Mouse (Mus musculus) spleen, adult 2 months (tissue): ENCODE data around the gene Zfp14. TPM values are rescaled to one million over a fixed set of nuclear protein-coding genes. Genes with fewer than 3 reads are reported as not detected.

ENCODE experiments used
- DNase-seq, 2 experiments: peaks; one replicate each; pipeline versions ENCODE4 v3.0.0 to v3.0.0-alpha.2; 2012 to 2021; ENCODE audit warnings: low spot score in 2 of 2, low read depth in 1 of 2
- H3K27ac ChIP-seq: fragments of 200-500 bp; 2 replicates; pipeline ENCODE4 v1.5.1; 2012; ENCODE audit warnings: low read length, inconsistent platforms; ENCODE audit not compliant: insufficient read depth
- H3K27me3 ChIP-seq: fragments of 200-500 bp; 2 replicates; pipeline ENCODE4 v1.6.1; 2012; ENCODE audit warnings: mild to moderate bottlenecking, moderate library complexity, low read length, inconsistent platforms; ENCODE audit not compliant: control insufficient read depth, insufficient read depth
- H3K36me3 ChIP-seq: fragments of 200-500 bp; 2 replicates; pipeline ENCODE4 v1.6.1; 2012; ENCODE audit warnings: mild to moderate bottlenecking, low read length, inconsistent platforms; ENCODE audit not compliant: control insufficient read depth, insufficient read depth
- H3K4me1 ChIP-seq: fragments of 200-500 bp; 2 replicates; pipeline ENCODE4 v1.6.1; 2011; ENCODE audit warnings: inconsistent platforms; ENCODE audit not compliant: control insufficient read depth, insufficient read depth, insufficient read length
- H3K4me3 ChIP-seq: fragments of 200-500 bp; 2 replicates; pipeline ENCODE4 v1.5.1; 2011; ENCODE audit warnings: mild to moderate bottlenecking, inconsistent platforms; ENCODE audit not compliant: insufficient read depth, insufficient read length; ENCODE audit errors: extremely low read depth
- CTCF ChIP-seq: fragments of 200-500 bp; IDR thresholded peaks from 2 replicates; pipeline ENCODE4 v1.5.1; 2011; ENCODE audit warnings: mild to moderate bottlenecking, inconsistent platforms; ENCODE audit not compliant: insufficient read depth, insufficient read length, insufficient replicate concordance; ENCODE audit errors: extremely low read depth
- POLR2A ChIP-seq: fragments of 200-500 bp; IDR thresholded peaks from 2 replicates; pipeline ENCODE4 v1.6.1; 2011; ENCODE audit warnings: low read depth, low read length, inconsistent platforms
- WGBS: fragments of 180-500 bp; shearing (Covaris S2); methylation state at CpG from one replicate; pipeline ENCODE4 v1.1.7; 2018; 5-methylcytosine and 5-hydroxymethylcytosine counted together
- polyA plus RNA-seq: library from polyadenylated mRNA; depleted of rRNA; stranded (reverse); fragments of >200 nt; gene quantifications from 2 replicates; pipeline ENCODE4 v1.2.3, GENCODE M21; 2012

Gene Zfp14
- polyA plus RNA-seq, 1 experiment = 1.1 TPM

DNA sequence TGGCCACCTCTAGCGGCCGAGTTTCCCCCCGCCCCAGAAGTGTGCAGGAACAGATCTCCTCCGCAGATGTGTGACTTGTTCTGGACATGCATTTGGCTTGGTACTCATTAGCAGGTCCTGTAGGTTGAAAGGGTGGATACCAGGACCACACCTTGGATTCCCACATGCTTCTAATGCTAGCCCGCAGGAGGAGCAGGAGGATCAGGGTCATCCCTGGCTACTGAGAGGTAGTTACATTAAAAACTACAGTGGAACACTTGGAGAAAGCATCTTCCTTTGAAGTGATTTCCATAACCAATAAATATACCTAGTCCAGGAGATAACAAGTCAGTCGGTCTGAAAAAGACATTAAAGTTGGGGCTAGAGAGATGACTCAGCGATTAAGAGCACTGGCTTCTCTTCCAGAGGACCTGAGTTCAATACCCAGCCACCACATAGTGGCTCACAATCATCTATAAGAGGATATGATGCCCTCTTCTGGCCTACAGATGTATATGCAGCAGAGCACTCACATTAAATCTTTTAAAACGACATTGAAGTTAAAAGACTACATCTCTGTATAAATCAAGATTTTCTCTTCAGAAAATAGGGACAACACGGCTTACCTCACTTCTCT lies 39.9 kb upstream of the Zfp14 start:
- no peak for TF ChIP-seq CTCF
- no peak for TF ChIP-seq POLR2A
- Histone ChIP-seq H3K4me3 (peak overlapping the region; percentile 40), H3K36me3 (no peaks in the 10 kb centered on the region), H3K27me3 (no peaks in the 10 kb centered on the region), H3K4me1 (peaks cover 2% of the 10 kb centered on the region; the same call in 1 of the 2 replicates), H3K27ac (no peak overlapping the region)
- WGBS = 5% methylated on average over 9 of the region's 9 CpGs
- no peak for DNase-seq

DNA sequence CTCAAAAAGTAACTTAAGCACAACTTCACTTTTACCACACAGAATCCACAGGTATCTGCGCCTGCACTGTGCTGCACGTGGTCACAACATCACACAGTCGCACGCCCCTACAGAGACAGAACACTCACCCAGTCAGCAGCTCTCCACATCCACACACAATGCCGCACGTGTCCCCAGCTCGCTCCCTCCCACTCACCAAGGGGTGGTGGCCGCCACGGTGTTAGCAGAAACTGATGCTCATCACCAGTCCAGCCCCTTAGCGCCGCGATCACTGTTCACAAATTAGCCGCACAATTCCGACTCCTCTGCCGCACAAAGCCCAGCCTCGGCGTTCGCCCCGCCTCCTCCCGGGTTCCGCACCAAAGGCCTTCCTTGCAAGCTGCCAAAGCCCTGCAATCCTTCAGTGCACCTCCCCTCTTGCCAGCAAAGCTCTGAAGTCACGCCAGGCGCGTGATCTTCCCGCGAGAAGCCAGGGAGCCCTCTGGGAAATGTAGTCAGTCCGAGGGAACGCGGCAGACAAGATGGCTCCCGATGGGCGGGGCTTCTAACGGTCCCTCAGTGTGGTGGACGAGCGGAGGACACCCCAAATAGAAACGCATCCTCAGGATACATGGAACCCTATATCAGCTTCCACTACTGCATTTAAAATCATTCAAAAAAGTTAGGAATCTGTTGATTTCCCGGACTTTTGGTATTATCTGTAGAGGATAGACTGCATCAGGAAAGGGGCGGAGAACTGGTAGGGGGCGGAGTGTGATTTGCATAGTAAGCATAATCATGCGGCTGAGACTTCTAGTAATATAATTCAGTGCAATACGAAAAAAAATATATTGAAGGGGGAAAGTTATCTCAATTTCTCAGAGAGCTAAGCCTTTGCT lies 39.2 kb upstream of the Zfp14 start, which contains the start of the genes Gm26920 and Zfp566:
TSS of gene Gm26920 (minus strand) at position 319 of the 878 bp plus-strand sequence.
TSS of gene Zfp566 (minus strand) at position 436 of the 878 bp plus-strand sequence.
- Histone ChIP-seq H3K4me3 (peak within 1 kb of the TSS; percentile 82), H3K27me3 (no peaks in the 10 kb centered on the region), H3K4me1 (peaks cover 2% of the 10 kb centered on the region; the same call in 1 of the 2 replicates), H3K36me3 (peaks cover 2% of the 10 kb centered on the region), H3K27ac (peak within 1 kb of the TSS; percentile 49)
- DNase-seq = peak; percentile 94 to 97
- WGBS = under 1% methylated on average over 40 of the region's 40 CpGs
- TF ChIP-seq CTCF (no peak), POLR2A (no peak)

DNA sequence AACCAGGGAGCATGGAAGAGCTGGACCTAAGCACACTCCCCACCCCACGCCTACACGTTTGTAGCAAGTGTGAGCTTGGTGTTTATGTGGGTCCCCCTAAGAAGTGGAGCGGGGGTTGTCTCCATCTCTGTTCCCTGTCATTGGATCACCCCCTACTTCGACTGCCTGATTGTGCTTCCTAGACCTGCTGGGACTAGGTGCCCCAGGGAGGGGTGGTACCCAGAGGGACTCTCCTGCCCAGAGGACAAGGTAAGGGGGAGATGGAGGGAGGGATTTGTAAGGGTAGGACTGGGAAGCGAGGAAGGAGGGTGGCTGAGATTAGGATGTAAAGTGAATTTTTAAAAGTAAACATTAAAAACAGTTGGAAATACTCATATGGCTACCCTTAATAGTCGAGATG lies 38.2 kb upstream of the Zfp14 start:
- no peak for TF ChIP-seq CTCF
- TF ChIP-seq POLR2A = no peak
- DNase-seq = no peak
- Histone ChIP-seq H3K4me3 (no peak overlapping the region), H3K27ac (no peak overlapping the region), H3K4me1 (peaks cover 2% of the 10 kb centered on the region; the same call in 1 of the 2 replicates), H3K27me3 (no peaks in the 10 kb centered on the region), H3K36me3 (peaks cover 3% of the 10 kb centered on the region)
- 35% methylated on average over 6 of the region's 6 CpGs for WGBS

DNA sequence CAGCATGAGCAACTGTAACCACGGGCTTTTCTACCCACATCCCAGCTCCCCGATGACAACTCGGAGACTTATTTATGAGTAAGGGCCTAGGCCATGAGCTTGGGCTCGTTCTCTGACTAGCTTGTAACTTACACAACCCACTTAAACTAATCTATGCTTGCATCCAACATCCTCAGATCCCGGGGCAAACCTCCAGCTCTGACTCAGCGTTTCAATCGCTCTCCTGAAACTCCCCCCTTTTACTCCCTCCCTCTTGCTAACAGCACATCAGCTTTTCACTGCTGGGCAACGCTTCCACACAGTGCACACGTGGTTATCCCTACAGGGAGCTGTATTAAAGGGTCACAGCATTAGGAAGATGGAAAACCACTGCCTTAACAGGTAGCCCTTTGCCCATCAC lies 35.3 kb upstream of the Zfp14 start:
- H3K27me3 ChIP-seq = no peaks in the 10 kb centered on the region
- TF ChIP-seq CTCF (no peak), POLR2A (no peak)
- peaks cover 2% of the 10 kb centered on the region; the same call in 1 of the 2 replicates for H3K4me1 ChIP-seq
- peaks cover 3% of the 10 kb centered on the region for H3K36me3 ChIP-seq
- H3K4me3 ChIP-seq = no peak overlapping the region
- no peak overlapping the region for H3K27ac ChIP-seq
- WGBS = 62% methylated on average over 9 of the region's 9 CpGs
- DNase-seq = no peak

DNA sequence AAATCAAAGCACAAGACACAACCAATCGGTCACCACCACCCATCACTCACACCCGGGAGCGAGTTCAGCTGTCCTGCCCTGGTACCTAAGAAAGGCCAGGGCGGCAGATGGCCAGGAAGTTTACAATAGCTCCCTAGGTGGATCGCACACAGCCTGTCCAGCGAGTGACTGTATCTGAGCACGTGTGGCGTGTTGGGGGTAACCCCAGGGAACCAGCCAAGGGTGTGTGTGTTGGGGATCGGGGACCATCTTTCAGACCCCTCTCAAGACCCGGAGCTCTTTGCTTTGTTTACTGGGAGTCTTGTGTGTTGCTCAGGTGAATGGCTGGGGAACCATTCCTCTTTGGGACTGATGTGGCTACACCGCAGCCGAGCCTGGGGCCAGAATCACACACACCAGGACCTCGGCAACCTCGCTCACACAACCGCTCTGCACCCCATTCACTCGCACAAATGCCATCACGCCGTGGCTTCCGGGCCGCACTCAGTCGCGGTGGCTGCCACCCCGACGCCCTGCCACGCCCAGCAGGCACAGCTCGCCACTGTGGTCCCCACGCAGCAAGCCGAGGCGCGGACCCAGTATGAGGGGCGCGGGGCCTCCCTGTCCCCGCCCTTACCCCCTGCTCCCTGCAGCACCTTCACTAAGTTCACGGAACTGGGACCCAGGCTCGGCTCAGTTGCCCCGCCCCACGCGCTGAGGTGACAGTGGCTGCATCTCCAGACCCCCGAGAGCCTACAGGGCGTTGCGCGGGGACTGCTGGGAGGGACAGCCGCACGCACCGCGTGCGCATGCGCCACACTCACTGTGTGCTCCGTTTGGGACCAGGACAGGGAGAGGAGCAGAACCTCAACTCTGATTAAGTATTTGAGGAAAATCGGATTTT lies 21.2 kb upstream of the Zfp14 start, which contains the start of gene Zfp82:
TSS of gene Zfp82 (minus strand) at position 755 of the 883 bp plus-strand sequence.
- peak within 1 kb of the TSS; percentile 86 for H3K27ac ChIP-seq
- TF ChIP-seq POLR2A = peak; percentile 52
- TF ChIP-seq CTCF = no peak
- H3K27me3 ChIP-seq = no peaks in the 10 kb centered on the region
- H3K36me3 ChIP-seq = peaks cover 5% of the 10 kb centered on the region
- H3K4me3 ChIP-seq = peak within 1 kb of the TSS; percentile 99
- peak in 1 of 2 experiments; percentile 82 for DNase-seq
- 1% methylated on average over 50 of the region's 50 CpGs for WGBS
- H3K4me1 ChIP-seq = peaks cover 2% of the 10 kb centered on the region; the same call in 1 of the 2 replicates

DNA sequence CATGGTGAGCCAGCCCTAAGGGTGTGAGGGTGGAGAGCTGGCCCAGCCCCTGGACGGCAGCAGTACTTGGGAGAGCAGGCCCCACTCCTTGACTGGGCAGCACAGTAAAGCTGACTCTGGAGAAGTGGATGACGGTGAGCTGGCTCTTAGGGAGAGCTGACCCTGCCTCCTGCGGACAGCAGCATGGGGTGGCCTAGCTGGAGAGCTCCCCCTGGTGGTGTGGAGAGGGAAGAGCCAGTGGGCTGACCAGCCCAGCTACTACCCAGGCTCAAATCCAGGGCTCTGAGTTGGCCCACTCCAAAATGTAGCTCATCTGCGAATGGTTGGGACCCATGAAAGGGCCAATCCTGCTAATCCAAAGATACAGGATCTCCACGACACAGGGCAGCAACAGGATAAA lies 13.4 kb upstream of the Zfp14 start:
- DNase-seq = no peak
- WGBS = 87% methylated on average over 5 of the region's 5 CpGs
- H3K27me3 ChIP-seq = no peaks in the 10 kb centered on the region

More for the DNA sequence above, 13.4 kb upstream of the Zfp14 start:
- H3K4me1 ChIP-seq = no peaks in the 10 kb centered on the region
- no peak overlapping the region for H3K27ac ChIP-seq
- no peak overlapping the region for H3K4me3 ChIP-seq
- H3K36me3 ChIP-seq = peaks cover 16% of the 10 kb centered on the region
- TF ChIP-seq CTCF (no peak), POLR2A (no peak)
